Mouse (Mus musculus) frontal cortex, adult 2 months (tissue): ENCODE results near the gene AA792892. TPM values are rescaled to one million over a fixed set of nuclear protein-coding genes. Genes with fewer than 3 reads are reported as not detected.
"Not testable (repeated sequence)": the region's sequence is repeated elsewhere in the genome, so short reads cannot be mapped to it uniquely, and the experiment has no call there.

Source experiments
- DNase-seq, 2 experiments: peaks; one replicate each; pipeline ENCODE4 v3.0.0; 2022; ENCODE audit warnings: low spot score in 1 of 2; ENCODE audit errors: extremely low spot score in 1 of 2
- polyA plus RNA-seq: library from polyadenylated mRNA; depleted of rRNA; stranded (reverse); fragments of >200 nt; gene quantifications from 2 replicates; pipeline ENCODE4 v1.2.3, GENCODE M21; 2012; rRNA removed

AA792892 gene
- polyA plus RNA-seq = not detected in 2 replicates

GRCm38 (mm10) chr5:94339449-94339848 lies at the start of gene AA792892:
Gene AA792892, plus strand, starts transcription at chr5:94339749.
- DNase-seq = not testable (repeated sequence)

- not testable (repeated sequence) for DNase-seq
These were observed 32.9 kb upstream of the AA792892 start, which contains the start of gene A430089I19Rik for GRCm38 (mm10) chr5:94306696-94307095. Gene A430089I19Rik, minus strand, starts transcription at chr5:94306796.

DNA sequence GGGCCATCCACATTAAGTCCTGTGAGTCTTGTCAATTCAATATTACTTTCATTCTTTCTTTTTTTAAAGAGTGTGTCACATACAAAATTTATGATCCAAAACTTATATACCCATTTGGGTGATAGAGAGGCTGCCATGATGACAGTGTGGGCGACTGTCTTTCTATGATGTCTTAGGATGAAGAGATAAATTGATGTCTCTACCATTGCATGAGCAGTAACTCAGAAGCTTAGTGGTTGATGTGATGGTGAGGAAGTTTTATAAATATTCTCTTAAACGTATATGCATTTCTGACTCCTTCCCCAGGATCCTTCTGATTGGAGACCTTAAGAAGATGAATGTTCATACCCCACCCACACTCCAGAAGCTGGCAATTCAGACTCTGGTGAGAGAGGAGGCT lies 25.4 kb upstream of the AA792892 start, which contains the start of gene Gm6502:
Gene Gm6502, plus strand, starts transcription at position 301 of the 400 bp plus-strand sequence.
- not testable (repeated sequence) for DNase-seq

Other genes with a start within 250 kb of the AA792892 start
- gene Gm3106, start 121.7 kb upstream of the AA792892 start, polyA plus RNA-seq = not detected in 2 replicates
- not detected in 2 replicates for gene A430089I19Rik, start 33.0 kb upstream of the AA792892 start, polyA plus RNA-seq
- not detected in 2 replicates for gene Gm6502, start 25.3 kb upstream of the AA792892 start, polyA plus RNA-seq
- not detected in 2 replicates for gene Gm7682, start 106.0 kb downstream of the AA792892 start, polyA plus RNA-seq
- not detected in 2 replicates for gene Gm3139, start 186.5 kb downstream of the AA792892 start, polyA plus RNA-seq